Mouse (Mus musculus) fat pad, adult 2 months (tissue): ENCODE data around the gene Slc7a4.
"Not testable (repeated sequence)": the region's sequence is repeated elsewhere in the genome, so short reads cannot be mapped to it uniquely, and the experiment has no call there.

Experiments
- DNase-seq: peaks from one replicate; pipeline ENCODE4 v3.0.0-alpha.2; 2011; ENCODE audit warnings: low read depth, low spot score; ENCODE audit errors: extremely low read depth

The Slc7a4 gene

DNA sequence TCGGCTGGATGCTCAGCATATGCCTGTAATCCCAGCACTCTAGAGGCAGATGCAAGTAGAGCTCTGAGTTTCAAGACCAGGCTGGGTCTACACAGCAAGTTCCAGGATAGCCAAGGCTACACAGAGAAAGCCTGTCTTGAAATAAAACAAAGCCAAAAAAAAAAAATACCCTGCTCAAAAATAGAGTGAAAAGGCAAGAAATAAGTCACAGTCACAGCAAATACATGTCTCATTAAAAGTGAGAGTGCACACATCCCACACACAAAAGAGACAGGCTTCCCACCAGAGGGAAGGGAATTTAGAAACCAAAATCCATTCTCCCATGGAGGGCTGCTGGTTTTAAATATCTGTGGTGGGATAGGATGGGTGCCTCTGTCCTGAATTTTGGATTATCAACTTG is 19.4 kb downstream of the Slc7a4 start:
- no peak for DNase-seq

DNA sequence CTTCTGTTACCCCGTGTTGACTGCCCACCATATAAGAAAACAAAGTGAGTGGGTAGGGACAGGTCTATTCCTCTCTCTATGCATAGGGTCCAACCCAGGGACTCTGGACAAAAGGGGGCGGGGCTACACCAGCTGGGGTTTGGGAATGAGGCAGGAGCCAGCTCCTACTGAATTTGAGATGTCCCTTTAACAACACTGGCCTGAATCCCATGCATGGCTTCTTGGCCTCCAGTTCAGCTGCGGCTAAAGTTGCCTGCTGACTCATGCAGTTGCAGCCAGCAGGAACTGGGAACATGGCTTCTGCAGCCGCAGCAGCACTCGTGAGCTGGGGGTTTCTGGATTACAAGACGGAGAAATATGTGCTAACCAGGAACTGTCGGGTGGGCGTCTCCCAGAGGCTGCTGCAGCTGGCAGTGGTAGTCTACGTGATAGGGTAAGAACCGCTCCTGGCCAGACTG is 21.2 kb downstream of the Slc7a4 start, which contains the start of gene P2rx6:
Gene P2rx6, plus strand, starts transcription at position 135 of the 458 bp plus-strand sequence.
- no peak for DNase-seq

DNA sequence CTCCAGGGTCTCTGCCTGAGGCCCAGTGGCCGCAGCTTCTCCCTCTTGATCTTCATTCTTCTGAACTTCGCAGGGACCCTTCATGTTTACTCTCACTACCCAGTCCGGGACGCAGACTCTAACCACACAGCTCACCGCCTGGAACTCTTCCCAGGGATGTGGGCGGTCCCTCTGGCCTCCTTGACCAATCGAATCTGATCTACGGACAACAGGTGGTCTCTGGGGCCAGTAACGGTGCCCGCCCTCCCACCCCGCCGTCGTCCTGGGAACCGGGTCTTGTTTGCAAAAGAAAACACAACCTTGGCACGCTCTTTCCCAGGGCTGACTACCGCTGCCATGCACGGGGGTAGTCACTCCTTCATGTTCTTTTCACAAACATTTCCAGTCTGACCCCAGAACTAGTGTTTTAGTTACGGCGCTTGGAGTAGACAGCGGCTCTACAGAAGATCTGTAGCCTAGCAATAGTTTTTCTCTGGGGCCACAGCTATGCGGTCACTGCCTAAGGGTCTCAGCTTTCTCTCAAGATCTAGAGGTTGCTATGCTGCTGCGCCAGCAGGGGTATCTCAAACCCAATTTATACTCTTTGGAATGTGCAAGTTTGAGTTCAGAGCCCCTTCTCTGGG is 21.8 kb downstream of the Slc7a4 start, which contains the start of gene Lrrc74b:
Gene Lrrc74b, minus strand, starts transcription at position 120 of the 623 bp plus-strand sequence.
- DNase-seq: no peak

DNA sequence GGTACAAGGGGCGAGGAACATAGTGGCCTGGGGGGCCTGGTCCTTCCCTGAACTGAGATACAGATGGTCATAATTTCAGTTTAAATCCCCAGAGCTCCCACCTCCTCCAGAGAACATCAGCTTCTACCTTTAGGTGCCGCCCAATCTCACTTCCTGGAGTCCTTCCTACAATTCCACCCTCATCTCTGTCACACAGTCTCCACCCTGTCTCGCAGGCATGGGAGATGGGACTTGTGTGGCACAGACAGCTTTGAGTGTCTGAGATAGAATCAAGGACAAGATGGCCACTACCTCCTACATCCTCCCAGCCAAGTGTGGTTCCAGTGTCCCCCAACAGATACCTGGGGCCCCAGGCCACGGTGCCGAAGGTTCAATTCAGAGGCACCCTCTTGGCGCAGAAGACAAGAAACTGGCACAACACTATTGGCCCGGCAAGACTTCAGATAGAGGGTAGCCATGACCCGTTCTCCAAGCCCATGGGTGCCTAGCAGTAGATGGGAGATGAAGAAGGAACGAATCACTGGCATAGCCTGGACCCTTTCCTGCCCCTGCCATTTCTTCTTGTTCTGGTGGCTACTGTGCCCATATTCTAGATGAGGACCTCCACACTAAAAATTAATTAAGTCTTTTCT is 23.5 kb downstream of the Slc7a4 start:
- no peak for DNase-seq

DNA sequence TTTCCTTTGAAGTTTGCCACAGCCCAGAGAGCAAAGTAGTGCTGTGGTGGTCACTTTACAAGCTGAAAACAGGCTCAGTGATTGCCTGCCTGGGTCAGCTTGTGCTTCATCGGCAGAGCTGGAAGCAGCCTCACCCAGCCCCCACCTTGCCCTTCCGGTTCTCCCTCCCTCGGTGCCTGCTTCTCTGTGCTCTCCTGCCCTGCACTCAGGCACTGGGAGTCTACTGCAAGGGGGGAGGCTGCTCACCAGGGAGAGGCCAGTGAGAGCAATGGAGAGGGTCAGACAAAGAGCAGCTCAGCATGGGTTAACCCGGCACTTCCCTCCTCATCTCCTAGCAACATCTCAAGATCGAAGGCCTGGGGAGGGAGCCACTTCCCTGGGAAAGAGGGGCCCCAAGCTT is 24.2 kb downstream of the Slc7a4 start:
- no peak for DNase-seq

DNA sequence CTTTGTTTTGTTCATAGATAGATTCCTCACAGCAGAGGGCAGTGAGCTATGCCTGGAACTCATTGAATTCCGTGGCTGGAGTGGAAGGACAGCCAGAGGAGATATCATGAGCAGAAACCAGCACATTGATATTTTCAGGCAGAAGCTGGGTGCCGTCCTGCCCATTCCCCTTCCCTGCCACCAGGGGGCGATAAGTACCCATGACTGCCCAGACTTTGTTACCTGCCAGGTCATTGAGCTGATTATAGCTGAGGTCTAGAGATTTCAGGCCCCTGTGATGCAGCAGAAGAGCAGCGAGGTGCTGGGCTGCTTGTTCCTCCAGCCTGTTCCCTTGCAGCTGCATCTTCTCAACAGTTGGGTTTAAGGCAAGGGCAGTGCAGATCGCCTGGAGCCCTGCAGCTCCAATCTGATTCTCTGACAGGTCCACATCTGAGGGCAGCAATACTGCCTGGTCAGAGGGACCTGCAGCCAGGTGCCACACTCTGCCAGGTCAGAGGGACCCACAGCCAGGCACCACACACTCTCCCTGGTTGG is 25.0 kb downstream of the Slc7a4 start:
- DNase-seq: no peak

DNA sequence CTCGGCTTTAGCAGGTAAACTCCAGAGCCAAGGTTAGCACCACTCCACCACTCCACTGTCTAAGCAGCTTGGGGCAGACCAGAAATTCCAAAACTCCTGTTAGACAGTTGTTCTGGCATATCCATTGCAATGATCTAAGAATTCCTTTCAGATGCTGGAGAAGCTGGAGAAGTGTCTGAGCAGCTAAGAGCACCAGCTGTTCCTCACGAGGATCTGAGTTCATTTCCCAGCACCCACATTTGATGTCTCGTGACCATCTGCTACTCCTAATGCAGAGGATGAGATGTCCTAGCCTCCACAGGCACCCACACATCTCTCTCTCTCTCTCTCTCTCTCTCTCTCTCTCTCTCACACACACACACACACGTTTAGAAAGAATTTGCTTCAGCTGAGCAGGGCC is 26.1 kb downstream of the Slc7a4 start:
- DNase-seq: no peak

DNA sequence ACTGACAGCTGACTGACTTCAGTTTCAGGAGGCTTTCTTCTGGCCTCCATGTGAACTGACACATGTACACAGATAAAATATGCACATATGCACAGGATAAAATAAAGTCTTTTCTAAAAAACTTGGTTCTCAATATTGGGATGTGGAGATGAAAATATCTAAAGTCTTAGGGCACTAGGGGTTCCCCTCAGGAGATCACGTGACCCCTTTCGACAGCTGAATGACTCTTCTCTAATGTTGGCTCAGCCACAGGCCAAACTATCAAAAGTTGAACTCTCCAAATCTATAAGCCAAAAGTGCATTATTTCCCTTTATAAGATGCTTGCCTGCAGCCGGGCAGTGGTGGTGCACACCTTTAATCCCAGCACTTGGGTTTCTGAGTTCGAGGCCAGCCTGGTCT is 26.8 kb downstream of the Slc7a4 start:
- DNase-seq: no peak

DNA sequence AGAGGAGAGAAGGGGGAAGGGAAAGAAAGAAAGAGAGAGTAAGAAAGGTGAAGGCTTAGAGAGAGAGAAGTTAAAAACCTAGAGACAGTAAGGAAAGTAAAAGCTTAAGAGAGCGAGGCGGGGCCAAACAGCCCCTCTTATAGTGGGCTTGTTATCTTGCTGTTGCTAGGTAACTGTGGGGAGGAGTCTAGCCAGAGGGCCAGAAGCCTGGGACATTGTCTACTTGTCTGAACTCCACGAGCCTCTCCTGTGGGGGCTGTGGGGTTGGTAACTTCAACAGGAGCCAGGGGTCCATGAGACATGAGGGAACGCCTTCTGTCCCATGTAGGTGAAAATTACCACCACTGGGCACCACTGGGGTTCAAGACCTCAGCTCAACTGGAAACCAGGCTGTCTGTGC is 28.3 kb downstream of the Slc7a4 start:
- DNase-seq: not testable (repeated sequence)

DNA sequence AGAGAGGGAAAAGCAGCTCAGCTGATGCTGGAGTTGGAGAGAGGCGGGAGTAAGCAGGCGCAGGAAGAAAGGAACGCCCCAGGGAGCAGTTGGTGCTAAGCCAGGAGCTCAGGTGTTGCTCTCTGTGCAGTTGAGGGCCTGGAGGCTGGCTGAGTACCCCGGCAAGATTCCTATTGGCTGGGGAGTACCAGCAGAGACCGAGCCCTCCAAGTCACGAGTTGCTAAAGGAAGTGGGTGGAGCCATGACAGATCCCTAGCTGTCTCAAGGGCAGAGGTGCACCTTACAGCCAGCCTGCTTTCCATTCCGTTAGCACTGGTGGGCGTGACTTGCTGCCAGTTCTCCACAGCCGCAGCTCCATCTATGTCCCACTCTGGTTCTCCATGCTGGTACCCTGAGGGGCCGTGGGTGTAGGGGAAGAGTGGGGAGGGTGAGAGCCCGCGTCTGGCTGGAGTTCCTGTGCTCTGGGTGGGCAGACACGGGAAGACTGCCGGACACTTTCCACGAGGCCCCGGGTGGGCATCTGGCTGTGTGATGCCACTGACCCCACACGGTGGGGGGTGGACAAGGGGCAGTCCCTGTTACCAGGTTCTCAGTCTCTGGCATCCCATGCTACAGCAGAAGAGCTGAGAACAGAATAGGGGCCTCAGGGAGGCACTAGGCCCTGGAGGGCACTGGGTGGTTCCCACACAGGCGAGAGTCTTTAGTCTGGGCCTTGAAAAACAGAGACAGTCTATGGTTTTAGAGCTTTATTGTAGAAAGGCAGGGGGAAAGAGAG is 28.9 kb downstream of the Slc7a4 start:
- no peak for DNase-seq

DNA sequence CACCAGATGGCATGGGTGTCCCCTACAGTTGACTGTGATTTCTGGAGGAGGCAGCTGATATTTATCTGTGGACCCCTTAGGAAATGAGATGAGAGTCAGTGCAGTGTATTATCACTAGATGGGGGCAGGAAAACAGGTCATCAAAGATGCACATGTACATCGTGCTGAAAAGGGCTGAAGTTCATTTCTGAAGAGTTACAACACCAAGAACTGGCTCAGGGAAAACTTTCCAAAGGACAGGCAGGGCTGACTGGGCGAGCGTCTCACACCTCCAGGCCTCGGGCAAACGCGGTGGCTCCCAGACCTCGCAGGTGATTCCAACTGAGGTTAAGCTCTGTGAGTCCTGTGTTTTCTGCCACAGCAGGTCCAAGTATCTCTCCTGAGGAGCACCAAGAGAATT is 30.2 kb downstream of the Slc7a4 start:
- DNase-seq: no peak

DNA sequence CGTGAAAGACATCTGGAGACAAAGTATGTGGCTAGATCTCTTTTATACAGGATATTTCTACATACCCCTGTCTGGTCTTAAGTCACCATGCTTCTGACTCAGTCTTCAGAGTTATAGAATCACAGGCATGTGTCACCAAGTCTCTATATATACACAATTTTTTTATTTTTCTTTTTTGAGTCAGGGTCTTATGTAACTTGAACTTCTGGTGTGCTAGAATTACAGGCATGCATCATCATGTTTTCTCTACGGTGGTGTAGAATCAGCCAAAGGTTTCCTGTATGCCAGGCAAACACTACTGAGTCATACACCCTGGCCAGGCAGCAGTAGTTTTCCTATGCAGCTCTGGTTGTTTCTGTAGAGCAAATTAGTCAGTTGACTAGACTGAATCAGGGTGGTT is 40.4 kb downstream of the Slc7a4 start:
- no peak for DNase-seq

DNA sequence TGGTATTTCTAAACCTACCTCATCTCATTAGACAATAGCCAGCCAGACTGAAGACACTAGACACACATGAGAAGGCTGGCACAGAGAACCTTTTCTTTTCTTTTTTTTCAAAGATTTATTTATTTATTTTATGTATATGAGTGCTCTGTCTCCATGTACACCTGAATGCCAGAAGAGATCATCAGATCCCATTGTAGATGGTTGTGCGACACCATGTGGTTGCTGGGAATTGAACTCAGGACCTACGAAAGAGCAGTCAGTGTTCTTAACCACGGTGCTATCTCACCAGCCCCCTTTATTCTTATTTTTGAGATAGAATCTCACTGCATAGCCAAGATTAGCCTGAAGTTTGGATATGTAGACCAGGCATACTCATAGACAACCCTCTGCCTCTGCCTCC is 46.4 kb downstream of the Slc7a4 start:
- no peak for DNase-seq

DNA sequence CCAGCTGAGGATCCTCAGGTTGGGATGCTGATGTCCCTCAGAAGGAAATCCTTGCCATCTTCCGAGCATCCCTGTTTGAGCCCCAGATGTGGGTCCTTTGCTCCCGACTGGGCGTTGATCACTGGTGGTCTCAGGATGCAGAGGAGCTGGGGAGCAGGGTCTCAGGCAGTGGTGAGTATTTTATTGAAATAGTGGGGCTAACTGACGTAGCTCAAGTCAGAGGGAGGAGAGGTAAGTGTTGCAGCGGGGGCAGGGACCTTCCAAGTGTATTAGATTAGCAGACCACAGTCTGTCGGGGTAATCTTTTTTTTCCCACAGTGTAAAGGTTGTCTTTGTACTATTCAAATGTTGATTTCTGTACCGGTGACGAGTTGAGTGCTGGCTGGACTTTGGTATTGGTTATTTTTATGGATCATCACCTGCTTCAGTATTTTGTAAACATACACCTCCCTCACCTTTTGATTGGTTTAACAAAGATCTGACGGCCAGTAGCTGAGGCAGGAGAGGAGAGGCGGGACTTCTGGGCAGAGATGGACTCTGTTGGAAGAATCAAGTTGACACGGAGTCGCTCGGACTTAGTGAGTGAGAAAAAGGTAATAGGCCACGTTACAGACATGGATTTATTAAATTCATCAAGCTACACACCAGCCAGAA is 50.2 kb downstream of the Slc7a4 start:
- DNase-seq: no peak

DNA sequence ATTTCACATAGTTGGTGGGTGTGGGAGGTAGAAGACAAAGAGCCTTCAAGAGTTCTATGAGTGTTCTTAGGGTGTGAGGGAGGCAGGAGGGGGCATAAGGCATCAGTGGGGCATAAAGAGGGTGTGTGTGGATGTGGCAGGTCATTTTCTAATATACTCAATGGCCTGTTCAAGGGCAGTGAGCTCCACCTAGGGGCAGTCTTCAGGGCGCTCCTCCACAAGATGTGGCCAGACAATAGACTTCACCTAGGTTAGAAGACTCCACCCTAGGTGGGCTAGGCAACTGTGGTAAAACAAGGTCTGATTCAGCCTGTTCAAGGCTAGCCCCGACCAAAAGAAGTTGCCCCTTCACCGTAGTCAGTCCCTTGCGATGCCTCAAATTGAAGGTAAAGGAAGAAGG is 50.7 kb downstream of the Slc7a4 start:
- DNase-seq: no peak

DNA sequence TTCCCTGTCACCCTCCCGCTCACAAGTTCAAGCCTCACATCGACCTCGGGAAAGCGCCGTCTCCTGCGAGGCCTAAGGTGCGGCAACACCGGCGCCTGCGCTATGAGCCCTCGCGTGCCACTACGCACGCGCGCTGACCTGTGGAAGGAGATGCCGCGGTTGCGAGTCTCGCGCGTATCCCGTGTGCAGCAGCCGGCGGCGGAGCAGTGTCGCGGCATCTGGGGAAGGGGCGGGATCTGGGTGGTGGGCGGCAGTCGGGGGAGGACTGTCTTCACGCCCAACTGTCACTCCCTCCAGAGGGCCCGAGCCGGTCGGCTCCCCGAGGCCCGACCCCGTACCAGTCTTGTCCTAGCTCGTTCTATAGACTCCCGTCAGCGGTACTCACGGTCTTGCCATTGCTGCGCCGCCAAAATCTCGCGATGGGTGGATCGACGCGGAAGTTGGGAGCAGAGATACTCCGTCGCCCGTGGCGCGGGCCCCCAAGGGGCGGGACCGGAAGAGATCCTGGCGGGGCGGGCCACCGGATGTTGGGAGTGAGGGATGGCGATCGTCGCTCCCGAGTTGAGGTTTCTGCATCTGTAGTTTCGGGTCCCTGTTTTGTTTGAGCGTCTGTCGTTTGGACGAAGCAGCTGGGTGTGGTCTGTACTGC is 52.2 kb downstream of the Slc7a4 start, which contains the start of gene Thap7:
Gene Thap7, minus strand, starts transcription at position 497 of the 649 bp plus-strand sequence.
- DNase-seq: no peak

DNA sequence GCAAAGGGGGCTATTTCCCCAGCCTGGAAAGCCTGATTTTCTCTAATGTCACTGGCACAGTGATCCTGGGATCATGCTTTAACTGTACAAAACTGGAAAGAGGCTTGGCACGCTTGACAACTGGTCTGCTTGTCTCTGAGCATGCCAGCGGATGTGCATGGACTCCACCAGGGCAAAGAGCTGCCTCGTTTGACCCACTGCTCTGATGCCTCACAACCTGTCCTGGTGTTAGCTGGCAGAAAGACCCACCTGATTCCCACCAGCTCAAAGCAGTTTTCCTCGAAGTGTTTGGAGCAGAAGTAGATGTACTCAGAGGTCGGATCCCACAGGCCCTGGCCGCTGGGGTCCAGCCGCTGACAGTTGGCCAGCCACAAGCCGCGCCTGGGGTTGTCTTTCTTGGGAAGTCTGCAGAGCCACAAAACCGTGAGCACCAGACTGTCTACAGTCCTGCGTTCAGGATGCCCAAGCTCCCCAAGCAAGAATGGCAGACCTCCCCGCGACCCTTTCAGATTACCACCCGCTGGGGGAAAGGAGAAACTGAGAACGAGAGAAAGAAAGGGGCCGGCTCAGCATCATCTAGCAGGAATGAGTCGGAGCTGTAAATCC is 52.9 kb downstream of the Slc7a4 start:
- no peak for DNase-seq

DNA sequence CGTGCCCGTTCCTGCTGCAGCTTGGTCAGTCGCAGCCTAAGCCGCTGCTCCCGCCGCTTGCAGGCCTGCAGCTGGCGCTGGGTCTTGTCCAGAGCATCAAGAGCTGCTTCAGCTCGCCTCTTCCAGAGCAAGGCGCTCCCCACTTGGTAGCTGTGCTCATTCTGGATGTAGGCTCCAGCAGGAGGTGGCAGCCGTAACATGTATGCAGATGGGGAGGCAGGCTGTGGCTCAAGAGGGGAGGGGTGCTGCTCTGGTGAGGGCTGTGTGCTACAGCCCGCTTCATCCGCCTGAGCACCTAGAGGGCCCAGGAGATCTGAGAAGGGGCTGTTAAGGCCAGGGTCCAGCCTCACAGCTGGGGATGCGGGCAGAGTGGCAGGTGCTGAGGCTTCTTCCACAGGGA is 54.7 kb downstream of the Slc7a4 start:
- no peak for DNase-seq

DNA sequence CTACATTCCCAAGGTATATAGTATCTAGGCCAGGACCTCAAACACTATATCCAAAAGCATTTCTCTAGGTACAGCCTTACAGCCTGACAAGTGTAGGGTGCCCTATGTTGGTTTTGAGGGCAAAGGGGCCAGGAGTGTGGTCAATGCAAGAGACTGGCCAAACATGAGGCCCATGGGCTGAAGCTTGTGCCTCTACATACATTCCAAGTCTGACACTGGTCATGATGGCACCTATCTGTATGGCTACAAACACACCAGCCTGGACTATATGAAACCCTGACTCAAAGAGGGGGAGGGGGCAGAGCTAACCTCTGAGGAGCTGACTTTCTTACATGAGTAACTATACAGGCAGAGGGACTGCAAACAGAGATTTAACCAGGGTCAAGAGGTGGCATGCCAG is 55.4 kb downstream of the Slc7a4 start:
- DNase-seq: no peak

DNA sequence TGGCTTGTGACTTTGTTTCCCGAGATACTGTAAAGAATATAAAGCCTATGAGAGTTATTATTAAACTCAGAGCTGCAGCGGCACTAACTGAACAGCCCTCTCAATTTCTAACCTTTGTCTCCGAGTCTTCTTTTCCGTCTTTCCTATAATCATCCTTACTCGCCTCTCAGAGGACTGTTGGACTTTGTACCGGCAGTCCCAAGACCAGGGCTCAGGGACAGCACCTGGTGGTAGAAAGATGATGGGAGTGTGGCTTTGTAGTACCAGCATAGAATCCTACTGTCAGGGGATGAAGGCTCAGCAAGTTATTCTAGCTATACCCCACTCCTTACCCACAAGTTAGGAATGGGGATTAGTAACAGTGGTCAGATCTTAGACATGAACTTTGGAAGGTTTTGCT is 56.8 kb downstream of the Slc7a4 start:
- DNase-seq: no peak
